In the genomic region with DNA sequence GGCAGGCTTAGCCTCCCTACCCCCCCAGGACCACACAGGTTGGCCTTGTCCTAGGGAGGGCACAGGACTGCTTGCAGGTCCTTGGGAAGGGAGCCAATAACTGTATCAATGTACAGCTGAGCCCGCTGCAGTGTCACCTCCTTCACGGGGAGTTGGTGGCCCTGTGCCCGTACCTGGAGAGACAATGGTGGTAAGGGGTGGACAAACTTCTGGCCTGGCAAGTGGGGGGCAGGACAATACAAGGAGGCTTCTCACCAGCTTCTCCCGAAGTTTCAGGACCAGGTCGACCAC, we compare ENCODE assay signal across 22 mouse cellular contexts. TPM values are rescaled to one million over a fixed set of nuclear protein-coding genes. Genes with fewer than 3 reads are reported as not detected.
A peak's percentile ranks its signal among the peaks of the same experiment; 100 is the strongest.
DNase-seq lines count a peak whose midpoint lies in the region; ATAC-seq lines count a peak whose summit lies in the region.
"Had no signal": no experiment of that assay in that cellular context is flagged by ENCODE, and none has a peak within 500 bp of the region (broad histone marks: within the 10 kb centered on the region; RNA-seq: fewer than 3 reads in every experiment).

No protein-coding gene starts in this region.

- DNase-seq in adrenal gland, adult 2 months: peak; percentile 70
- DNase-seq in adrenal gland, adult 8-10 months: no peak
- DNase-seq in hindbrain, embryonic 14.5 days (ENCODE audit: low spot score): no peak
- DNase-seq in ovary, adult 18-20 months (ENCODE audit: low spot score): peak; percentile 42
- DNase-seq in ovary, postnatal 10 days (ENCODE audit: low spot score): no peak
- DNase-seq in testis, postnatal 10 days (ENCODE audit: low spot score): peak; percentile 52
- no peak for DNase-seq in gastrocnemius, postnatal 4 days (ENCODE audit: low spot score in 2 of 2)
- DNase-seq: cerebellum, postnatal 36 days; heart, adult 2 months; heart, postnatal 36 days; kidney, adult 2 months; kidney, postnatal 10 days; lung, adult 2 months had no signal

- no peak for ATAC-seq in hindbrain, embryonic 13.5 days (ENCODE audit: low FRiP score)
- no peak for ATAC-seq in hindbrain, embryonic 14.5 days (ENCODE audit: low FRiP score)
- ATAC-seq: CD4-positive, CD25-positive, alpha-beta regulatory T cell, adult 4 months; inflammation-experienced regulatory T-cells, adult 6 months had no signal

- H3K4me1 ChIP-seq in hindbrain, embryonic 13.5 days (replicated peaks): peaks cover 38% of the 10 kb centered on the region
- H3K4me1 ChIP-seq in hindbrain, embryonic 14.5 days (replicated peaks; ENCODE audit: control insufficient read depth, insufficient read depth, low read length): peaks cover 10% of the 10 kb centered on the region; the same call in 1 of the 2 replicates

- H3K9ac ChIP-seq in hindbrain, embryonic 13.5 days: 0 out of 2 replicates have a peak overlapping the region, but pooled peaks have one; percentile 26
- H3K9ac ChIP-seq in hindbrain, embryonic 14.5 days: no peak overlapping the region
- H3K9ac ChIP-seq: neural tube, embryonic 12.5 days; stomach, embryonic 15.5 days had no signal

- peaks cover 55% of the 10 kb centered on the region for H3K36me3 ChIP-seq in hindbrain, embryonic 13.5 days
- H3K36me3 ChIP-seq in hindbrain, embryonic 14.5 days (replicated peaks; ENCODE audit: control insufficient read depth, insufficient read depth): peaks cover 40% of the 10 kb centered on the region
- H3K36me3 ChIP-seq: stomach, embryonic 15.5 days had no signal

- H3K27me3 ChIP-seq in hindbrain, embryonic 13.5 days: no peaks in the 10 kb centered on the region
- H3K27me3 ChIP-seq in hindbrain, embryonic 14.5 days (ENCODE audit: control insufficient read depth, insufficient read depth, low read length): no peaks in the 10 kb centered on the region
- H3K27me3 ChIP-seq: neural tube, embryonic 12.5 days; stomach, embryonic 15.5 days had no signal

- no peaks in the 10 kb centered on the region for H3K9me3 ChIP-seq in hindbrain, embryonic 13.5 days
- H3K9me3 ChIP-seq in hindbrain, embryonic 14.5 days (ENCODE audit: control insufficient read depth, low read length): no peaks in the 10 kb centered on the region
- H3K9me3 ChIP-seq: midbrain, embryonic 10.5 days; neural tube, embryonic 12.5 days; stomach, embryonic 15.5 days had no signal

- WGBS in hindbrain, embryonic 13.5 days: 78% methylated on average over 5 of the region's 5 CpGs
- 83% methylated on average over 5 of the region's 5 CpGs for WGBS in hindbrain, embryonic 14.5 days

- H3K4me2 ChIP-seq in hindbrain, embryonic 13.5 days: no peak overlapping the region
- no peak overlapping the region for H3K4me2 ChIP-seq in hindbrain, embryonic 14.5 days (replicated peaks)
- H3K4me2 ChIP-seq: liver, embryonic 11.5 days; neural tube, embryonic 12.5 days; stomach, embryonic 15.5 days had no signal

- no peak overlapping the region for H3K4me3 ChIP-seq in hindbrain, embryonic 13.5 days
- H3K4me3 ChIP-seq in hindbrain, embryonic 14.5 days (replicated peaks; ENCODE audit: low read length): no peak overlapping the region
- H3K4me3 ChIP-seq: heart, adult 2 months; neural tube, embryonic 12.5 days; stomach, embryonic 15.5 days had no signal

- peak overlapping the region; percentile 14; the same call in 1 of the 2 replicates for H3K27ac ChIP-seq in hindbrain, embryonic 13.5 days
- H3K27ac ChIP-seq in hindbrain, embryonic 14.5 days: no peak overlapping the region
- H3K27ac ChIP-seq: heart, adult 2 months; macrophage; neural tube, embryonic 12.5 days; stomach, embryonic 15.5 days had no signal

RNA-seq across cellular contexts. Expression of gene Plxnb2, which starts 4.3 kb away (rescaled TPM):
- total RNA-seq in adrenal gland, adult 2 months (2021): 100 to 1,000 TPM in 1 of 2 experiments, 10 to 100 TPM in 1; 94.8 to 118 TPM
- polyA plus RNA-seq in adrenal gland, adult 2 months (2012; rRNA removed): 168 and 182 TPM in 2 replicates
- 100 to 1,000 TPM; 153 to 177 (median 157) TPM for total RNA-seq in adrenal gland, adult 8-10 months (2022)
- 99.2 and 104 TPM in 2 replicates for polyA plus RNA-seq in hindbrain, embryonic 13.5 days (2015; fragmentation: Nextera tagmentation; extraction: Ambion mirVana)
- polyA plus RNA-seq in hindbrain, embryonic 14.5 days (2014; fragmentation: Nextera tagmentation; extraction: Ambion mirVana): 99.2 and 101 TPM in 2 replicates
- 10 to 100 TPM; 81.0 to 84.7 TPM for total RNA-seq in gastrocnemius, postnatal 4 days (2021)

RNA-seq across cellular contexts. Expression of gene Dennd6b, which starts 11.4 kb away (rescaled TPM):
- 1 to 10 TPM; 5.2 to 5.7 TPM for total RNA-seq in adrenal gland, adult 2 months (2021)
- 24.0 and 24.9 TPM in 2 replicates for polyA plus RNA-seq in adrenal gland, adult 2 months (2012; rRNA removed)
- 10 to 100 TPM in 1 of 4 experiments, 1 to 10 TPM in 3; 6.9 to 13.2 (median 8.9) TPM for total RNA-seq in adrenal gland, adult 8-10 months (2022)
- 75.1 and 86.5 TPM in 2 replicates for polyA plus RNA-seq in hindbrain, embryonic 13.5 days (2015; fragmentation: Nextera tagmentation; extraction: Ambion mirVana)
- 71.4 and 71.6 TPM in 2 replicates for polyA plus RNA-seq in hindbrain, embryonic 14.5 days (2014; fragmentation: Nextera tagmentation; extraction: Ambion mirVana)
- 1 to 10 TPM; 7.9 to 9.0 TPM for total RNA-seq in gastrocnemius, postnatal 4 days (2021)

RNA-seq across cellular contexts. Expression of gene Ppp6r2, which starts 26.5 kb away (rescaled TPM):
- 10 to 100 TPM; 38.6 to 54.4 TPM for total RNA-seq in adrenal gland, adult 2 months (2021)
- polyA plus RNA-seq in adrenal gland, adult 2 months (2012; rRNA removed): 565 and 749 TPM in 2 replicates
- total RNA-seq in adrenal gland, adult 8-10 months (2022): 10 to 100 TPM; 46.8 to 89.2 (median 66.8) TPM
- polyA plus RNA-seq in hindbrain, embryonic 13.5 days (2015; fragmentation: Nextera tagmentation; extraction: Ambion mirVana): 82.8 and 87.3 TPM in 2 replicates
- 78.2 and 84.0 TPM in 2 replicates for polyA plus RNA-seq in hindbrain, embryonic 14.5 days (2014; fragmentation: Nextera tagmentation; extraction: Ambion mirVana)
- total RNA-seq in gastrocnemius, postnatal 4 days (2021): 10 to 100 TPM; 64.2 to 70.0 TPM

RNA-seq across cellular contexts. Expression of gene Mapk11, which starts 35.5 kb away (rescaled TPM):
- total RNA-seq in adrenal gland, adult 2 months (2021): 1 to 10 TPM; 2.5 to 3.6 TPM
- 4.1 and 4.4 TPM in 2 replicates for polyA plus RNA-seq in adrenal gland, adult 2 months (2012; rRNA removed)
- 1 to 10 TPM; 4.6 to 7.7 (median 6.3) TPM for total RNA-seq in adrenal gland, adult 8-10 months (2022)
- 36.1 and 36.5 TPM in 2 replicates for polyA plus RNA-seq in hindbrain, embryonic 13.5 days (2015; fragmentation: Nextera tagmentation; extraction: Ambion mirVana)
- 20.4 and 22.4 TPM in 2 replicates for polyA plus RNA-seq in hindbrain, embryonic 14.5 days (2014; fragmentation: Nextera tagmentation; extraction: Ambion mirVana)
- total RNA-seq in gastrocnemius, postnatal 4 days (2021): 1 to 10 TPM; 3.4 to 4.1 TPM

RNA-seq across cellular contexts. Expression of gene Mapk12, which starts 44.4 kb away (rescaled TPM):
- total RNA-seq in adrenal gland, adult 2 months (2021): 10 to 100 TPM in 1 of 2 experiments, 1 to 10 TPM in 1; 6.7 to 10.2 TPM
- polyA plus RNA-seq in adrenal gland, adult 2 months (2012; rRNA removed): 5.9 and 9.1 TPM in 2 replicates
- total RNA-seq in adrenal gland, adult 8-10 months (2022): 10 to 100 TPM; 10.5 to 22.7 (median 14.3) TPM
- polyA plus RNA-seq in hindbrain, embryonic 13.5 days (2015; fragmentation: Nextera tagmentation; extraction: Ambion mirVana): 5.9 and 7.1 TPM in 2 replicates
- polyA plus RNA-seq in hindbrain, embryonic 14.5 days (2014; fragmentation: Nextera tagmentation; extraction: Ambion mirVana): 3.3 and 4.0 TPM in 2 replicates
- 10 to 100 TPM; 54.4 to 57.3 TPM for total RNA-seq in gastrocnemius, postnatal 4 days (2021)
- polyA plus RNA-seq: G1E had no signal

Comparison
In these comparisons a context has a peak if more than half of its experiments do, and no peak if none do; other contexts are left out.
1. DNase-seq: peak in adrenal gland, adult 2 months (single experiment), ovary, adult 18-20 months (single experiment) and testis, postnatal 10 days (single experiment); none in adrenal gland, adult 8-10 months (single experiment), hindbrain, embryonic 14.5 days (single experiment), ovary, postnatal 10 days (single experiment) and gastrocnemius, postnatal 4 days (0 of 2).